Mouse (Mus musculus): ENCODE results near the gene BC049715. TPM values are rescaled to one million over a fixed set of nuclear protein-coding genes. Genes with fewer than 3 reads are reported as not detected.

BC049715 gene
- total and polyA plus RNA-seq, 2 experiments, result 0.18 to 0.61 TPM

GRCm38 (mm10) chr6:136889067-136889466 lies 61.6 kb downstream of the BC049715 start:
- no peaks in the 10 kb centered on the region for H3K27me3 ChIP-seq (ENCODE audit: control insufficient read depth, insufficient read depth, low read length)
- H3K4me3 ChIP-seq (ENCODE audit: insufficient read depth, low read depth, low read length), result no peak overlapping the region
- WGBS, result 92% methylated on average over 6 of the region's 6 CpGs
- H3K4me1 ChIP-seq (ENCODE audit: control insufficient read depth, insufficient read depth, low read length), result no peaks in the 10 kb centered on the region
- no peak overlapping the region for H3K27ac ChIP-seq (replicated peaks; ENCODE audit: insufficient read depth, low read depth, low read length)
- no peaks in the 10 kb centered on the region for H3K79me2 ChIP-seq (ENCODE audit: control insufficient read depth, insufficient read depth, low read length)
- H3K36me3 ChIP-seq (ENCODE audit: control insufficient read depth, insufficient read depth, low read length), result no peaks in the 10 kb centered on the region
- DNase-seq (ENCODE audit: extremely low read depth, low read depth, low spot score), result no peak
- H3K9ac ChIP-seq (ENCODE audit: low read depth, low read length), result no peak overlapping the region
- TF ChIP-seq POLR2A (IDR thresholded peaks at IDR 0.05; ENCODE audit: extremely low read depth, insufficient read depth, low read length) (no peak), CTCF (IDR thresholded peaks at IDR 0.05; ENCODE audit: low read depth, low read length) (no peak)

GRCm38 (mm10) chr6:136889554-136889953 lies 62.1 kb downstream of the BC049715 start:
- WGBS, result 87% methylated on average over 6 of the region's 6 CpGs
- H3K79me2 ChIP-seq (ENCODE audit: control insufficient read depth, insufficient read depth, low read length), result no peaks in the 10 kb centered on the region
- no peak overlapping the region for H3K9ac ChIP-seq (ENCODE audit: low read depth, low read length)
- no peaks in the 10 kb centered on the region for H3K36me3 ChIP-seq (ENCODE audit: control insufficient read depth, insufficient read depth, low read length)
- TF ChIP-seq POLR2A (IDR thresholded peaks at IDR 0.05; ENCODE audit: extremely low read depth, insufficient read depth, low read length) (no peak), CTCF (IDR thresholded peaks at IDR 0.05; ENCODE audit: low read depth, low read length) (no peak)
- H3K27ac ChIP-seq (replicated peaks; ENCODE audit: insufficient read depth, low read depth, low read length), result no peak overlapping the region
- no peak for DNase-seq (ENCODE audit: extremely low read depth, low read depth, low spot score)
- no peaks in the 10 kb centered on the region for H3K27me3 ChIP-seq (ENCODE audit: control insufficient read depth, insufficient read depth, low read length)
- H3K4me3 ChIP-seq (ENCODE audit: insufficient read depth, low read depth, low read length), result no peak overlapping the region
- peaks cover 2% of the 10 kb centered on the region; the same call in 1 of the 2 replicates for H3K4me1 ChIP-seq (ENCODE audit: control insufficient read depth, insufficient read depth, low read length)

Other genes with a start within 250 kb of the BC049715 start
- gene Plbd1, start 165.7 kb upstream of the BC049715 start, total RNA-seq (2014; rRNA removed), result 30.5 and 53.5 TPM in 2 replicates
- gene Plbd1, start 165.7 kb upstream of the BC049715 start, polyA plus RNA-seq (2012; rRNA removed), result 27.5 and 31.4 TPM in 2 replicates
- gene Gucy2c, start 45.9 kb upstream of the BC049715 start, total RNA-seq (2014; rRNA removed), result 0.55 and 2.6 TPM in 2 replicates
- 0.17 and 0.56 TPM in 2 replicates for gene Gucy2c, start 45.9 kb upstream of the BC049715 start, polyA plus RNA-seq (2012; rRNA removed)
- 8.8 and 9.9 TPM in 2 replicates for gene Hist4h4, start 23.2 kb upstream of the BC049715 start, total RNA-seq (2014; rRNA removed)
- 0.15 and 0.21 TPM in 2 replicates for gene Hist4h4, start 23.2 kb upstream of the BC049715 start, polyA plus RNA-seq (2012; rRNA removed)
- gene H2afj, start 19.4 kb upstream of the BC049715 start, total RNA-seq (2014; rRNA removed), result 53.1 and 63.8 TPM in 2 replicates
- gene H2afj, start 19.4 kb upstream of the BC049715 start, polyA plus RNA-seq (2012; rRNA removed), result 90.3 and 103 TPM in 2 replicates
- gene Wbp11, start 607 bp downstream of the BC049715 start, total RNA-seq (2014; rRNA removed), result 6.6 and 9.0 TPM in 2 replicates
- 13.6 and 18.0 TPM in 2 replicates for gene Wbp11, start 607 bp downstream of the BC049715 start, polyA plus RNA-seq (2012; rRNA removed)
- 0.07 TPM in 1 of 2 replicates, not detected in the other for gene Smco3, start 7.8 kb downstream of the BC049715 start, total RNA-seq (2014; rRNA removed)
- gene Smco3, start 7.8 kb downstream of the BC049715 start, polyA plus RNA-seq (2012; rRNA removed), result not detected in 2 replicates
- gene Art4, start 30.1 kb downstream of the BC049715 start, total RNA-seq (2014; rRNA removed), result 1.8 and 1.9 TPM in 2 replicates
- gene Art4, start 30.1 kb downstream of the BC049715 start, polyA plus RNA-seq (2012; rRNA removed), result 0.93 and 1.1 TPM in 2 replicates
- gene Mgp, start 48.2 kb downstream of the BC049715 start, total RNA-seq (2014; rRNA removed), result 10.0 and 10.9 TPM in 2 replicates
- 7.3 and 11.9 TPM in 2 replicates for gene Mgp, start 48.2 kb downstream of the BC049715 start, polyA plus RNA-seq (2012; rRNA removed)
- gene Erp27, start 94.6 kb downstream of the BC049715 start, total RNA-seq (2014; rRNA removed), result 0.40 and 1.8 TPM in 2 replicates
- gene Erp27, start 94.6 kb downstream of the BC049715 start, polyA plus RNA-seq (2012; rRNA removed), result 0.37 and 0.55 TPM in 2 replicates
- gene Pde6h, start 96.2 kb downstream of the BC049715 start, total RNA-seq (2014; rRNA removed), result under 0.01 and 0.07 TPM in 2 replicates
- 0.05 TPM in 1 of 2 replicates, not detected in the other for gene Pde6h, start 96.2 kb downstream of the BC049715 start, polyA plus RNA-seq (2012; rRNA removed)
- gene Arhgdib, start 114.3 kb downstream of the BC049715 start, total RNA-seq (2014; rRNA removed), result 5.3 and 7.7 TPM in 2 replicates
- gene Arhgdib, start 114.3 kb downstream of the BC049715 start, polyA plus RNA-seq (2012; rRNA removed), result 10.3 and 11.9 TPM in 2 replicates